Mouse (Mus musculus): ENCODE measurements around the gene Dpf3. TPM values are rescaled to one million over a fixed set of nuclear protein-coding genes. Genes with fewer than 3 reads are reported as not detected.
A peak's percentile ranks its signal among the peaks of the same experiment; 100 is the strongest.

Dpf3 gene
- polyA plus RNA-seq (2015; fragmentation: Nextera tagmentation; extraction: Ambion mirVana) = 4.2 and 4.4 TPM in 2 replicates

DNA sequence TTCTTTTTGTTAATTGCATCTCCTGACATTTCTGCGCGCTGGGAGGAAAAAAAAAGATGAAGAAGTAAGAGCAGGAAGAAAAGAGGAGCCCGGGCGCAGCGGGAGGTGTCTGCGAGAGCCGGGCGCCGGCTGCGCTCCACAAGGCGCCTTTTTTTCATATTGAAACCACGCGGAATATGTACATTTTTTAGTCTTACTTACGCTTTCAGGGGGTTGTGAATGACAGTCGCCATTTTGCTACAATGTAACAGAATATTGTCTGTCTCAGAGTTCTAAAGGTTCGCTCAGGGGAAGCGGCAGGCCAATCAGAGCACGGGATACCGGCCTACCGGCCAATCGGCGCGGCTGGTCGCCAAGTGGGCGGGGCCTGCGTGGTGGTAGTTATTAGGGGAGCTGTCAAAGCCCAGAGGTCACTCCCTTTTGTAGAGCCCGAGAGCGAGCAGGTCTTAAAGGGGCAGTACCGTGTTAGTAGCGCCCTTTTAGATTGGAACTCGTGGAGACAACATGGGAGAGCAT, at the start of gene Dpf3:
Gene Dpf3 (minus strand): TSS at position 241 of the 516 bp plus-strand sequence.
- ATAC-seq (ENCODE audit: insufficient read depth, low FRiP score) = peak; percentile 97
- peak within 1 kb of the TSS; percentile 46 for H3K27ac ChIP-seq (ENCODE audit: low read length)
- H3K9ac ChIP-seq (ENCODE audit: low read length) = peak within 1 kb of the TSS; percentile 78
- H3K9me3 ChIP-seq (replicated peaks; ENCODE audit: control insufficient read depth, low read length) = no peaks in the 10 kb centered on the region; the same call in 1 of the 2 replicates
- under 1% methylated on average over 31 of the region's 31 CpGs for WGBS
- H3K4me3 ChIP-seq (replicated peaks; ENCODE audit: low read length) = peak within 1 kb of the TSS; percentile 72
- H3K4me1 ChIP-seq (ENCODE audit: control insufficient read depth, insufficient read depth, low read length) = peaks cover 6% of the 10 kb centered on the region
- H3K4me2 ChIP-seq (ENCODE audit: low read depth, low read length) = peak within 1 kb of the TSS; percentile 99
- H3K27me3 ChIP-seq (ENCODE audit: control insufficient read depth, insufficient read depth, low read length) = peaks cover 15% of the 10 kb centered on the region
- H3K36me3 ChIP-seq (ENCODE audit: control insufficient read depth, insufficient read depth, low read length) = no peaks in the 10 kb centered on the region

- H3K27ac ChIP-seq (ENCODE audit: low read length) = no peak overlapping the region
- WGBS = 54% methylated on average over 9 of the region's 9 CpGs
- no peaks in the 10 kb centered on the region for H3K27me3 ChIP-seq (ENCODE audit: control insufficient read depth, insufficient read depth, low read length)
- H3K9me3 ChIP-seq (replicated peaks; ENCODE audit: control insufficient read depth, low read length) = no peaks in the 10 kb centered on the region
- H3K4me3 ChIP-seq (replicated peaks; ENCODE audit: low read length) = no peak overlapping the region
- H3K9ac ChIP-seq (ENCODE audit: low read length) = no peak overlapping the region
- H3K4me1 ChIP-seq (ENCODE audit: control insufficient read depth, insufficient read depth, low read length) = no peaks in the 10 kb centered on the region
- H3K36me3 ChIP-seq (ENCODE audit: control insufficient read depth, insufficient read depth, low read length) = peaks cover 9% of the 10 kb centered on the region; the same call in 1 of the 2 replicates
- peak; percentile 42; the same call in 1 of the 2 replicates for ATAC-seq (ENCODE audit: insufficient read depth, low FRiP score)
- H3K4me2 ChIP-seq (ENCODE audit: low read depth, low read length) = no peak overlapping the region
Measured at GRCm38 (mm10) chr12:83536039-83536438, 48.5 kb upstream of the Dpf3 start.

- no peaks in the 10 kb centered on the region for H3K27me3 ChIP-seq (ENCODE audit: control insufficient read depth, insufficient read depth, low read length)
- no peak overlapping the region for H3K4me3 ChIP-seq (replicated peaks; ENCODE audit: low read length)
- ATAC-seq (ENCODE audit: insufficient read depth, low FRiP score) = no peak
- no peak overlapping the region for H3K27ac ChIP-seq (ENCODE audit: low read length)
- H3K4me1 ChIP-seq (ENCODE audit: control insufficient read depth, insufficient read depth, low read length) = no peaks in the 10 kb centered on the region
- peaks cover 10% of the 10 kb centered on the region; the same call in 1 of the 2 replicates for H3K36me3 ChIP-seq (ENCODE audit: control insufficient read depth, insufficient read depth, low read length)
- no peak overlapping the region for H3K4me2 ChIP-seq (ENCODE audit: low read depth, low read length)
- 77% methylated on average over 11 of the region's 11 CpGs for WGBS
- H3K9ac ChIP-seq (ENCODE audit: low read length) = no peak overlapping the region
- no peaks in the 10 kb centered on the region for H3K9me3 ChIP-seq (replicated peaks; ENCODE audit: control insufficient read depth, low read length)
Measured at GRCm38 (mm10) chr12:83535428-83535827, 47.9 kb upstream of the Dpf3 start.

DNA sequence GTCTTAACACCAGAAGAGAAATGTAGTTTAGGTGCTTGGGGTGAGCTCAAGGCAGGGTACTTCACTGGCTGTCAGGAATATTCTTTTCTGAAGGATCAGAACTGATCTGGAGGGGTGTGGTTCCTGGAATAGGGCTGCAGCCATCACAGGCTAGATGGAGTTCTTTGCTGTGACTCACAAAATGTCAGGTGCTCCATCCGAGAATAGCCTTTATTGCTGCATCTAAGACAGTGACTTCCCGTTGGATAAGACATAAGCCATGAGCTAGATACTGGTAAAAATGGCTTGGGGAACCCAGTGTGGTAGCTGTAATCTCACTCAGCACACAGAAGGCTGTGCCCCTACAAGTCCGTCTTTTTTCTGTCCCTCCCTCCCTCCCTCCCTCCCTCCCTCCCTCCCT, 46.7 kb upstream of the Dpf3 start:
- no peak overlapping the region for H3K4me2 ChIP-seq (ENCODE audit: low read depth, low read length)
- H3K4me1 ChIP-seq (ENCODE audit: control insufficient read depth, insufficient read depth, low read length) = no peaks in the 10 kb centered on the region
- H3K9ac ChIP-seq (ENCODE audit: low read length) = no peak overlapping the region
- H3K4me3 ChIP-seq (replicated peaks; ENCODE audit: low read length) = no peak overlapping the region
- 75% methylated on average over 3 of the region's 3 CpGs for WGBS
- ATAC-seq (ENCODE audit: insufficient read depth, low FRiP score) = no peak
- H3K27me3 ChIP-seq (ENCODE audit: control insufficient read depth, insufficient read depth, low read length) = no peaks in the 10 kb centered on the region
- no peaks in the 10 kb centered on the region for H3K9me3 ChIP-seq (replicated peaks; ENCODE audit: control insufficient read depth, low read length)
- H3K27ac ChIP-seq (ENCODE audit: low read length) = no peak overlapping the region
- H3K36me3 ChIP-seq (ENCODE audit: control insufficient read depth, insufficient read depth, low read length) = peaks cover 10% of the 10 kb centered on the region; the same call in 1 of the 2 replicates

DNA sequence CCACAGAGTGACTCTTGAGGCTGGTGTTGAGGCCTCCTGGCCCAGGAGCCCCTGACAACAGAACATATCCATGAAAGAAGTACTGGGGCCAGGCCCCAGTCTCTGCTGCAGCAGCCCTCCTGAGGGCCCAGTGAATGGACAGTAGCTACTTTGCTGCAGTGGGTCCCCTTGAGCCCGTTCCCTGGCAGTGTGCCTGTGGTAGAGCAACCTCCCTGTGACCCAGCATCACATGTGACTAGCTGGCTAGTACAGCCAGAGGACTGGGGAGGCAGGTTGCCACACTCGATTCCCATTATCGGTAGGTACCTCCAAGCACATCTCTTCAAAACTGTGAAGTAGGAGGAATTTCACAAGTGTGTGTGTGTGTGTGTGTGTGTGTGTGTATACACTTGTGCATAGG, 45.5 kb upstream of the Dpf3 start:
- Histone ChIP-seq H3K36me3 (ENCODE audit: control insufficient read depth, insufficient read depth, low read length) (peaks cover 10% of the 10 kb centered on the region; the same call in 1 of the 2 replicates), H3K27ac (ENCODE audit: low read length) (no peak overlapping the region), H3K4me2 (ENCODE audit: low read depth, low read length) (no peak overlapping the region), H3K4me3 (replicated peaks; ENCODE audit: low read length) (no peak overlapping the region), H3K9me3 (replicated peaks; ENCODE audit: control insufficient read depth, low read length) (no peaks in the 10 kb centered on the region), H3K27me3 (ENCODE audit: control insufficient read depth, insufficient read depth, low read length) (no peaks in the 10 kb centered on the region), H3K9ac (ENCODE audit: low read length) (no peak overlapping the region), H3K4me1 (ENCODE audit: control insufficient read depth, insufficient read depth, low read length) (no peaks in the 10 kb centered on the region)
- no peak for ATAC-seq (ENCODE audit: insufficient read depth, low FRiP score)
- 85% methylated on average over 3 of the region's 3 CpGs for WGBS

DNA sequence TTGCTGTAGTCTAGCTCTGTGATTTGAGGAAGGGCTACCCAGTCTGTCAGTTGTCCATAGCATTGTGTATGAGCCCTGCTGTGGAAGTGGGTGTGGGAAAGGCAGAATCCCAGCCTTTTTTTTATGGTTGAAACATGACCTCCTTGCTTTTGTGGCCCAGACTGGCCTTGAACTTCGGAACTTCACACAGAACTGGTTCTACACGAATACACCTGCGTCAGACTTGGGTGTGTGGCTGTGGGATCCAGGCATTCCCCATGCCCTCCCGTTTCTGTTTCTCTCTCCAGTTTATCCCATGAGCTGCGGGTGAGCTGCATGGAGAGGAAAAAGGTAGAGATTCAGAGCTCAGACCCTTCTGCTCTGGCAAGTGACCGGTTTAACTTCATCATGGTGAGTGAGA, 44.5 kb upstream of the Dpf3 start:
- Histone ChIP-seq H3K27ac (ENCODE audit: low read length) (no peak overlapping the region), H3K4me3 (replicated peaks; ENCODE audit: low read length) (no peak overlapping the region), H3K27me3 (ENCODE audit: control insufficient read depth, insufficient read depth, low read length) (no peaks in the 10 kb centered on the region), H3K36me3 (ENCODE audit: control insufficient read depth, insufficient read depth, low read length) (peaks cover 12% of the 10 kb centered on the region; the same call in 1 of the 2 replicates), H3K4me2 (ENCODE audit: low read depth, low read length) (no peak overlapping the region), H3K4me1 (ENCODE audit: control insufficient read depth, insufficient read depth, low read length) (0 out of 2 replicates have a peak, but pooled peaks cover 6% of the 10 kb centered on the region), H3K9ac (ENCODE audit: low read length) (no peak overlapping the region), H3K9me3 (replicated peaks; ENCODE audit: control insufficient read depth, low read length) (no peaks in the 10 kb centered on the region)
- WGBS = 83% methylated on average over 6 of the region's 6 CpGs
- no peak for ATAC-seq (ENCODE audit: insufficient read depth, low FRiP score)

GRCm38 (mm10) chr12:83528665-83529064, 41.1 kb upstream of the Dpf3 start:
- Histone ChIP-seq H3K27ac (ENCODE audit: low read length) (no peak overlapping the region), H3K4me1 (ENCODE audit: control insufficient read depth, insufficient read depth, low read length) (0 out of 2 replicates have a peak, but pooled peaks cover 6% of the 10 kb centered on the region), H3K27me3 (ENCODE audit: control insufficient read depth, insufficient read depth, low read length) (no peaks in the 10 kb centered on the region), H3K9ac (ENCODE audit: low read length) (no peak overlapping the region), H3K4me3 (replicated peaks; ENCODE audit: low read length) (no peak overlapping the region), H3K4me2 (ENCODE audit: low read depth, low read length) (no peak overlapping the region), H3K9me3 (replicated peaks; ENCODE audit: control insufficient read depth, low read length) (no peaks in the 10 kb centered on the region), H3K36me3 (ENCODE audit: control insufficient read depth, insufficient read depth, low read length) (peaks cover 10% of the 10 kb centered on the region; the same call in 1 of the 2 replicates)
- no peak for ATAC-seq (ENCODE audit: insufficient read depth, low FRiP score)
- 82% methylated on average over 5 of the region's 5 CpGs for WGBS

DNA sequence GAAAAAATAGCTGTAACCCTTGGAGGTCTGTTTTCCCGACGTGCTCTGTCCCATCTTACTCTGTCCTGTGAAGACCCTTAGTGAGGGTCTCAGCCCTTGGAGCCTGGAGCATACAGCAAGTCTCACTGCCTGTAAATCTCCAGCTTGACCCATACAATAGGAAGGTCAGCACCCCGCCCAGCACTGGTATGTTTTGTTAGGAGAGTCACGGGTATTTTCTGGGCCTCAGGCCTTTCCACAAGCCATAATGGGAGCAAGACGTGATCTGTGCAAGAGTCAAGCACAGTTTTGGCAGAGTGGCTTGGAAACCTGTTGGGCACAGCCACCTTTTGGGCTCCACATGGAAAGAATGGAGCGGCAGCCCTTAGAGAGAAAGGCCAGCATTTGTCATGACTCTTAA, 40.3 kb upstream of the Dpf3 start:
- 0 out of 2 replicates have a peak, but pooled peaks cover 6% of the 10 kb centered on the region for H3K4me1 ChIP-seq (ENCODE audit: control insufficient read depth, insufficient read depth, low read length)
- no peaks in the 10 kb centered on the region for H3K9me3 ChIP-seq (replicated peaks; ENCODE audit: control insufficient read depth, low read length)
- no peaks in the 10 kb centered on the region for H3K27me3 ChIP-seq (ENCODE audit: control insufficient read depth, insufficient read depth, low read length)
- no peak overlapping the region for H3K4me3 ChIP-seq (replicated peaks; ENCODE audit: low read length)
- H3K9ac ChIP-seq (ENCODE audit: low read length) = no peak overlapping the region
- 0 out of 2 replicates have a peak overlapping the region, but pooled peaks have one; percentile 35 for H3K27ac ChIP-seq (ENCODE audit: low read length)
- H3K4me2 ChIP-seq (ENCODE audit: low read depth, low read length) = no peak overlapping the region
- WGBS = 60% methylated on average over 6 of the region's 6 CpGs
- H3K36me3 ChIP-seq (ENCODE audit: control insufficient read depth, insufficient read depth, low read length) = peaks cover 6% of the 10 kb centered on the region; the same call in 1 of the 2 replicates
- no peak for ATAC-seq (ENCODE audit: insufficient read depth, low FRiP score)

DNA sequence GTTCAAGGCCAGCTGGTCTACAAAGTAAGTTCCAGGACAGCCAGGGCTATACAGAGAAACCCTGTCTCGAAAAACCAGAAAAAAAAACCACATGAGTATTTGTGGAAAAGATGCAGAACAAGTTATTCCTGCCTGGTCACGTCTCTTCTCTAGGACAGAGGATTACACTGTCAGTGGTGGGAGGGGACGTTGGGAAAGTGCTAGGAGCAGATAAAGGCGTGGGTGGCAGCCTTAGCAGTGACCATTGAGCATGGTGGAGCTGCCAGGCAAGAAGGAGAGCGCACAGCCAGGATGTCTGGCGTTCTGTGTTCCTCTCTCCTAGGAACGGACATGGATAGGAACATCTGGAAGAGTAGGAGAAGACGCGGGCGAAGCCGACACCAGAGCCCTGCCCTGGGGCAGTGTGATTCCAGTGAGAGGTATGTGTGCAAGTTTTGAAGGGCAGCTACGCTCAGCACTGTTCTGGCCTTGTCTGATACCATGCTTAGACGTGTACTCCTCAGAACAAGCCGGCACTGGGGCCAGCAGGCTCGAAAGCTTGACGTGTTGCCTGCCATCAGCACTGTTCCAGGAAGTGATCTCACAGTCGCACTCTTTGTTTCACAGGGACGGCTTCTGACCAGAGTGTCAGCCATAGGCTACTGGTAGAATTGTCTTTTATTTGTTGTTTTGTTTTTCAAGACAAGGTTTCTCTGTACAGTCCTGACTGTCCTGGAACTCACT, 38.5 kb upstream of the Dpf3 start:
- H3K9ac ChIP-seq (ENCODE audit: low read length) = no peak overlapping the region
- H3K4me2 ChIP-seq (ENCODE audit: low read depth, low read length) = no peak overlapping the region
- peaks cover 13% of the 10 kb centered on the region for H3K4me1 ChIP-seq (ENCODE audit: control insufficient read depth, insufficient read depth, low read length)
- 64% methylated on average over 18 of the region's 18 CpGs for WGBS
- H3K4me3 ChIP-seq (replicated peaks; ENCODE audit: low read length) = no peak overlapping the region
- H3K27ac ChIP-seq (ENCODE audit: low read length) = peak overlapping the region; percentile 80; the same call in 1 of the 2 replicates
- peak; percentile 51; the same call in 1 of the 2 replicates for ATAC-seq (ENCODE audit: insufficient read depth, low FRiP score)
- H3K36me3 ChIP-seq (ENCODE audit: control insufficient read depth, insufficient read depth, low read length) = peaks cover 6% of the 10 kb centered on the region; the same call in 1 of the 2 replicates
- H3K9me3 ChIP-seq (replicated peaks; ENCODE audit: control insufficient read depth, low read length) = no peaks in the 10 kb centered on the region
- no peaks in the 10 kb centered on the region for H3K27me3 ChIP-seq (ENCODE audit: control insufficient read depth, insufficient read depth, low read length)

Measured in stomach, embryonic 16.5 days (tissue).